Mouse (Mus musculus) limb, embryonic 14.5 days (tissue): ENCODE measurements at regions not wholly inside any gene's neighbourhood (a gene's known extent, or its start where the extent isn't known, plus 50 kb on each side); places are given as distances from the start of the nearest gene placed in this dataset.

Source experiments
- ATAC-seq: fragments of 200-750 bp; cut with Nextera tagmentation; 2 replicates; pipeline ENCODE4 v1.8.0; 2017; ENCODE audit warnings: low read depth, moderate number of reproducible peaks, moderate TSS enrichment; ENCODE audit not compliant: low FRiP score
- DNase-seq: peaks from one replicate; pipeline ENCODE4 v3.0.0-alpha.2; 2015; ENCODE audit warnings: low spot score
- H3K27ac ChIP-seq: fragments of 300-500 bp; sonication (generic); replicated peaks from 2 replicates; pipeline ENCODE4 v1.5.1; 2014; ENCODE audit warnings: low read depth, mild to moderate bottlenecking, low read length, moderate library complexity, mixed read lengths
- H3K27me3 ChIP-seq: fragments of 300-500 bp; sonication (generic); 2 replicates; pipeline ENCODE4 v1.6.1; 2014; ENCODE audit warnings: low read length, mixed read lengths; ENCODE audit not compliant: control insufficient read depth, insufficient read depth
- H3K36me3 ChIP-seq: fragments of 300-500 bp; sonication (generic); 2 replicates; pipeline ENCODE4 v1.6.1; 2014; ENCODE audit warnings: mild to moderate bottlenecking, low read length, moderate library complexity, mixed read lengths; ENCODE audit not compliant: control insufficient read depth, insufficient read depth
- H3K4me1 ChIP-seq: fragments of 300-500 bp; sonication (generic); 2 replicates; pipeline ENCODE4 v1.6.1; 2014; ENCODE audit warnings: antibody characterized with exemption, low read length, mixed read lengths; ENCODE audit not compliant: control insufficient read depth, insufficient read depth
- H3K4me2 ChIP-seq: fragments of 300-500 bp; sonication (generic); replicated peaks from 2 replicates; pipeline ENCODE4 v1.6.1; 2014; ENCODE audit warnings: low read depth, mild to moderate bottlenecking, low read length, moderate library complexity; ENCODE audit not compliant: severe bottlenecking
- H3K4me3 ChIP-seq: fragments of 300-500 bp; sonication (generic); replicated peaks from 2 replicates; pipeline ENCODE4 v1.5.1; 2014; ENCODE audit warnings: low read length
- H3K9ac ChIP-seq: fragments of 300-500 bp; sonication (generic); 2 replicates; pipeline ENCODE4 v1.6.1; 2014; ENCODE audit warnings: mild to moderate bottlenecking, low read depth, low read length, moderate library complexity; ENCODE audit not compliant: severe bottlenecking
- H3K9me3 ChIP-seq: fragments of 300-500 bp; sonication (generic); 2 replicates; pipeline ENCODE4 v1.6.1; 2016; ENCODE audit warnings: low read length; ENCODE audit not compliant: control insufficient read depth
- POLR2A ChIP-seq: fragments of 200-500 bp; IDR thresholded peaks from 2 replicates; pipeline ENCODE4 v1.8.0; 2012; ENCODE audit warnings: inconsistent platforms, mild to moderate bottlenecking, moderate library complexity, borderline replicate concordance; ENCODE audit not compliant: insufficient read depth, insufficient read length; ENCODE audit errors: extremely low read depth
- WGBS: fragments of 180-500 bp; shearing (Covaris S2); extraction: QIAGEN DNeasy Blood & Tissue Kit; methylation state at CpG from one replicate; pipeline ENCODE4 v1.1.7; 2014; 5-methylcytosine and 5-hydroxymethylcytosine counted together

DNA sequence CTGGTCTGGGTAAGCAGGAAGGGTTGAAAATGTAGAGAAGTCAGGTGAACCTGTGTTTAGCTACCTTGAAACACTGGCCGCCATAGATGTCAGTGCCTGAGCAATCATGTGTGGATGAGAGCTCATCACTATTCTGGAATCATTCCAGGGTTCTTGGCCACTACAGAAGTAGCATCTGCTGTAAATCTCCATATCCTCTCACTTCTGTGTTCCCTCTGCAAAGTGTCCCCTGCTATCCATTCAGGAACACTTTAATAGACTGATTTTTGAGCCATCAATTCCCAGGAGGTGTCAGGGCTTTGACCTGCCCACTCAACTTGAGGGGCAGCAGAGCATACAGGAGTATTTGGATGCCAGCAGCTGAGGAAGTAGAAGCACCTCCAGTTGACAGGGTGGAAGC, 284.7 kb upstream of the Sstr1 start:
- H3K4me2 ChIP-seq: no peak overlapping the region
- H3K9ac ChIP-seq: no peak overlapping the region
- ATAC-seq: no peak
- H3K36me3 ChIP-seq: no peaks in the 10 kb centered on the region
- 85% methylated on average over 1 of the region's 1 CpGs for WGBS
- no peaks in the 10 kb centered on the region for H3K4me1 ChIP-seq
- no peak overlapping the region for H3K27ac ChIP-seq
- DNase-seq: no peak
- no peaks in the 10 kb centered on the region for H3K27me3 ChIP-seq
- no peaks in the 10 kb centered on the region for H3K9me3 ChIP-seq
- H3K4me3 ChIP-seq: no peak overlapping the region
- no peak for TF ChIP-seq POLR2A

DNA sequence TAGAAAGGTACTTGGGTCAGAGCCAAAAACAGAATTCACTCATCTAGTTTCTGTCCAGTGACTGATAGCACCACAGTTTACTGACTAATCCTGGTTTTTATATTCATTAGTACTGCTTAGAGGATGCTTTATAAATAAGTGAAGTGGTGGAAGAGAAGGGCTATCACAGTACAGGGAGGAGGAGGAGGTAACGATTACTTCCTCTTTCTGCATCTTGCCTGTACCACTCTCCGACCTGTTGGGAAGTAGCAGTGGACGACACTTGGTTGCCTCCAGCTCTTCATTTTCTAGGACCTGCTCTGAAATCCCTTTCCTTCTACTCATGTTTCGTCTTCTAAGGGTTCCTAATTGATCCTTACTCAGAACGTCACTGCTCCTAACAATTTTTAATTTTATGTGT, 283.5 kb upstream of the Sstr1 start:
- Histone ChIP-seq H3K4me2 (no peak overlapping the region), H3K4me3 (no peak overlapping the region), H3K27ac (no peak overlapping the region), H3K4me1 (no peaks in the 10 kb centered on the region), H3K9ac (no peak overlapping the region), H3K27me3 (no peaks in the 10 kb centered on the region), H3K36me3 (no peaks in the 10 kb centered on the region), H3K9me3 (no peaks in the 10 kb centered on the region)
- TF ChIP-seq POLR2A: no peak
- ATAC-seq: no peak
- 72% methylated on average over 5 of the region's 5 CpGs for WGBS
- no peak for DNase-seq

GRCm38 (mm10) chr12:57931856-57932255, 279.7 kb upstream of the Sstr1 start:
- Histone ChIP-seq H3K4me3 (no peak overlapping the region), H3K4me2 (no peak overlapping the region), H3K36me3 (no peaks in the 10 kb centered on the region), H3K27me3 (no peaks in the 10 kb centered on the region), H3K27ac (no peak overlapping the region), H3K9ac (no peak overlapping the region), H3K9me3 (no peaks in the 10 kb centered on the region), H3K4me1 (no peaks in the 10 kb centered on the region)
- no peak for DNase-seq
- no peak for TF ChIP-seq POLR2A
- ATAC-seq: no peak

- 30% methylated on average over 5 of the region's 5 CpGs for WGBS
- Histone ChIP-seq H3K9me3 (no peaks in the 10 kb centered on the region), H3K36me3 (no peaks in the 10 kb centered on the region), H3K9ac (no peak overlapping the region), H3K4me2 (no peak overlapping the region), H3K27me3 (no peaks in the 10 kb centered on the region), H3K4me1 (no peaks in the 10 kb centered on the region), H3K27ac (no peak overlapping the region), H3K4me3 (no peak overlapping the region)
- no peak for TF ChIP-seq POLR2A
- ATAC-seq: no peak
- DNase-seq: peak; percentile 8
These were observed 261.7 kb upstream of the Sstr1 start for GRCm38 (mm10) chr12:57949886-57950285.

DNA sequence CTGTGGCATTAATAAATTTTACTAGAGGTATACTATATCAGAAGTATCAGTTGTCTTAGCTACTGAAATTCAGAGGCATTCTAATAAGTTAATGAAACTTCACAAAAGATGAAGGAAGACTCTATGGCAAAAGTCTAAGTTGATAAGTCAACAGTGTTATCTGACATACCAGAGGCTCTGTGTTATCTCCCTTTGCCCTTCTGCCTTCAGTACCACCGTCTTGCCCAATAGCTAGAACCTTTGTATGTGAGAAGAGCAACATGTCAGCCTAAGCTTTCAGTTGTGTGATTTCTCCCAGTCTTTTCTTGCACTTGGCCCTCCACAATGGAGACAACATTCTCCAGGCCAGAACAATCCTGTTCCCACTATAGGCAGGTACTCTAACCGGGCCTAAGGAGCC, 253.0 kb upstream of the Sstr1 start:
- no peak for TF ChIP-seq POLR2A
- Histone ChIP-seq H3K9ac (no peak overlapping the region), H3K4me1 (no peaks in the 10 kb centered on the region), H3K27ac (no peak overlapping the region), H3K4me2 (no peak overlapping the region), H3K9me3 (no peaks in the 10 kb centered on the region), H3K27me3 (no peaks in the 10 kb centered on the region), H3K36me3 (no peaks in the 10 kb centered on the region), H3K4me3 (no peak overlapping the region)
- ATAC-seq (no peak), DNase-seq (no peak)
- 87% methylated on average over 2 of the region's 2 CpGs for WGBS

DNA sequence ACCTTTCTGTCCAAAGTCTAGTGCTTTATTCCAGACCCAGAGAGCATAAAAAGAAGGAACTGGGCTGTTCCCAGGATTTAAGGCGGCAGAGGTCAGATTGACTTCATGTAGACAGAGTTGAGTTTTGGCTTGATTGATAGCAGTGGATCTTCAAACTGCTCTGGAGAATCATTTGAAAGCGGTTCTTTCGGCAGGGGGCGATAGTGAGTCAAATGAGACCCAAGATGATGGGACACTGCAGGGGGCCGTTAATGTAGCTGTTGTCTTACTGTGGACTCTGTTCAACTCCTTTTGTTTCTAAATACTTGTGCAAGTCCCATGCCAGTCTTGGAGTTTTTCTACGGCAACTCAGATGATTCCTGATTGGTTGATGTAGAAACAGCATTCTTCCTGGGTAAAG, 251.4 kb upstream of the Sstr1 start:
- WGBS: 85% methylated on average over 6 of the region's 6 CpGs
- no peaks in the 10 kb centered on the region for H3K9me3 ChIP-seq
- no peak overlapping the region for H3K27ac ChIP-seq

More for the DNA sequence above, 251.4 kb upstream of the Sstr1 start:
- no peak overlapping the region for H3K9ac ChIP-seq
- H3K36me3 ChIP-seq: no peaks in the 10 kb centered on the region
- no peaks in the 10 kb centered on the region for H3K27me3 ChIP-seq
- no peaks in the 10 kb centered on the region for H3K4me1 ChIP-seq
- TF ChIP-seq POLR2A: no peak
- H3K4me2 ChIP-seq: no peak overlapping the region
- DNase-seq (no peak), ATAC-seq (no peak)
- no peak overlapping the region for H3K4me3 ChIP-seq
